Mouse (Mus musculus) megakaryocyte, adult 5-6 weeks (primary cell): ENCODE measurements around the gene Olfr774. TPM values are rescaled to one million over a fixed set of nuclear protein-coding genes. Genes with fewer than 3 reads are reported as not detected.
"Not testable (repeated sequence)": the region's sequence is repeated elsewhere in the genome, so short reads cannot be mapped to it uniquely, and the experiment has no call there.

Experiments
- ATAC-seq: 2 replicates; pipeline ENCODE4 v1.8.0; 2016; ENCODE audit warnings: mild to moderate bottlenecking, inconsistent platforms; ENCODE audit not compliant: poor library complexity, severe bottlenecking
- total RNA-seq, 2 experiments: library from RNA; stranded (forward) in 1 of 2; stranded (reverse) in 1 of 2; fragments of 153-499, 151-499 nt in 1 of 2; fragments of 221-1000, 200-1000 nt in 1 of 2; gene quantifications; 2 replicates each; pipeline versions ENCODE4 v1.2.3 to v1.2.4; 2015 to 2017

The Olfr774 gene
- total RNA-seq (2015) (not detected in 2 replicates), total RNA-seq (2017) (not detected in 2 replicates)

DNA sequence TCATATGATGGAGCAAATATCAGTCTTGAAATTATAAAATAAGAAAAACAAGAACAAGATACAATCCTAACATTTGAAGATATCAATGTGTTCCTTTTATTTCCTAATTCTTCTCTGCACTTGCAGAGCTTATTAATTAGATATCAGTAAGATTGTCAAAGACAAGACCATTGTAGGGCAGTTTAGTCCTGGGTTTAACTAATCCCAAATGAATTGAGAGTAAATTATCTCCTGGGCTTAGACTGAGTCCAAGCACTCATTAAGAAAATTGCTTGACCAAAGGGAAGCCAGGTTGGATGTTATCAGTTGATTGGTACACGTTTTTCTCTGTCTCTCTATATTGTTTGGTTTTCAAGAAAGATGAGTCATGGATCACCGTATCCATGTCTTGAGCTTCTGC, at the start of gene Olfr774:
Gene Olfr774 (plus strand): TSS at position 301 of the 400 bp plus-strand sequence.
- no peak for ATAC-seq

DNA sequence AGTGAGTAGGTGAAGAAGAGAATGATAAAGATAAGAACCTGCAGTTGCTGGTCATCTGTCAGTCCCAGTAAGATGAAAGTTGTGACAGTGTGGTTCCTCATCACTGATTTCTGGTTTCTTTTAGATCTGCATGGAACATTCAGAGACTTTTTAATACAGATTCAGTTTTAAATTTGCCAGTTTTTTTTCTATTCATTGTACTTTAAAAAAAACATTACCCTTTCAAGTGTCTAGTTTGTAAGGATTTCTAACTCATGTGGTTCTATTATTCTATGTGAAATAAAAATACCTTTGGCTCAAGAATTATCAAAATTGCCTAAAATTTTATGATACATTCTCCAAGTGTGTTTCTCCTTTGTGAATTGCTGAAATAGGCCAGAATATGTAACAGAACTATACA, 48.7 kb upstream of the Olfr774 start, which contains the start of gene Olfr773:
Gene Olfr773 (minus strand): TSS at position 101 of the 400 bp plus-strand sequence.
- ATAC-seq: not testable (repeated sequence)

DNA sequence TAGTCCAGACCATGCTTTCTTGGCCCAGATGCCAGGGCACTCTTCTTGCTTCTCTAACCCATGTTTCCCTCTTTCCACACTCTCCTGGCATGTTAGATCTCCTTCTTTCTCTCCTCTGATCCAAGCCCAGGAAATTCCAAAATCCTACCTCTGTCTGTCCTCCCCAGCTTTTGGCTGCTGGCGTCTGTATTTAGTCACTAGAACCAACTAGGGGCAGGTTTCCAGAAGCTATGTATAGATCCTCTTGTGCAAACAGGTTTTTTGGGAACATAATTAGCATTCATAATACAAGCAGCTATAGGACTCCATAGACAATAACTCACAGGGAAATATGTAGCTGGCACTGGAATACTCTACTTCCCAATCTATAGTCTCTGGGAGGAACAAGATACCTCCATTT, 5.3 kb upstream of the Olfr774 start:
- no peak for ATAC-seq

DNA sequence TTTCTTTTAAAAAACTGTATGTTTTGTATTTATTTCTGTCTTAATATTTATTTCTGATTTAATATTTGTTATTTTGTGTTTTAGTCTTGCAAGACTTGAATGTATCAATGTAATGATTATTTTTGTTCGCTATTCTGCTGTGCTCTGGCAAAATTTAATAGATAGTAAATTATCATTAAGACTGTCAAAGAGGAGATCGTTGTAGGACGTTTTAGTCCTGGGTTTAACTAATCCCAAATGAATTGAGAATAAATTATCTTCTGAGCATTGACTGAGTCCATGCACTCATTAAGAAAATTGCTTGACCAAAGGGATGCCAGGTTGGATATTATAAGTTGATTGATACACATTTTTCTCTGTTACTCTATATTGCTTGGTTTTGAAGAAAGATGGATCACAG, 12.1 kb downstream of the Olfr774 start, which contains the start of gene Olfr775:
Gene Olfr775 (plus strand): TSS at position 301 of the 400 bp plus-strand sequence.
- no peak for ATAC-seq

DNA sequence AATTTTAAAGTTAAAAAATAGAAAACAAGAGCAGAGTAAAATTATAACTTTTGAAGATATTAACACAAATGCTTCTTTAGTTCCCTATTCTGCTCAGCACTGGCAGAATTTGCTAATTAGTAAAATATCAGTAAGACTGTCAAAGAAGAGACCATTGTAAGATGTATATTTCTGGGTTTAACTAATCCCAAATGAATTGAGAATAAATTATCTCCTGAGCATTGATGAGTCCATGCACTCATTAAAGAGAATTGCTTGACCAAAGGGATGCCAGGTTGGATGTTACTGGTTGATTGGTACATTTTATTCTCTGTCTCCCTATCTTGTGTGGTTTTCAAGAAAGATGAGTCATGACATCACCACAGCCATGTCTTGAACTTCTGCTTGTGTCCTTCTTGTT, 22.8 kb downstream of the Olfr774 start, which contains the start of gene Olfr776:
Gene Olfr776 (plus strand): TSS at position 301 of the 400 bp plus-strand sequence.
- ATAC-seq: no peak

DNA sequence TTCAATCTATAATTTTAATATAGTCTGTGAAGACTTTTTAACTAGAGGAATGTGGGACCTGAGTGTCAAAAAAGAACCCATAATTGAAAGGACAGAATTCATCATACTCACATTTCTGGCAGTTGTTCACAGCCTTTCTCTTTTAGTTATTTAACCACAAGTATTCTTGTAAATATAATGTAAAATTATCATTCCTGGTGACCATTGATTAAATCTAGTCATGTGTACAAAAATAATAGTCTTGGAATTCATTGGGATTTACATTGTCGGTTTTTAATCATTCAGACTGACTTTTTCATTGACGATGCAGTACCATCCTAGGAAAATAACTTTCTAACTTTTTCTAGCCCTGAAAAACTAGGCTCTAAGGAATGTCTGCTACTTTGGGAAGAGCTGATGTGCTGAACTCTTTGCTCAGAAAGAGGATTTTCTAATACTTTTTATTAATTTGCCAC, 35.1 kb downstream of the Olfr774 start, which contains the start of gene Olfr777:
Gene Olfr777 (minus strand): TSS at position 405 of the 455 bp plus-strand sequence.
- no peak for ATAC-seq

Other genes starting within 250 kb of the Olfr774 start
- not detected in 2 replicates for gene Olfr9, start 246.8 kb upstream of the Olfr774 start, total RNA-seq (2015)
- gene Olfr9, start 246.8 kb upstream of the Olfr774 start, total RNA-seq (2017): not detected in 2 replicates
- gene Olfr763, start 225.4 kb upstream of the Olfr774 start, total RNA-seq (2015): not detected in 2 replicates
- not detected in 2 replicates for gene Olfr763, start 225.4 kb upstream of the Olfr774 start, total RNA-seq (2017)
- not detected in 2 replicates for gene Olfr764-ps1, start 196.3 kb upstream of the Olfr774 start, total RNA-seq (2015)
- gene Olfr764-ps1, start 196.3 kb upstream of the Olfr774 start, total RNA-seq (2017): not detected in 2 replicates
- not detected in 2 replicates for gene Olfr765, start 186.2 kb upstream of the Olfr774 start, total RNA-seq (2015)
- gene Olfr765, start 186.2 kb upstream of the Olfr774 start, total RNA-seq (2017): not detected in 2 replicates
- gene Olfr766-ps1, start 167.2 kb upstream of the Olfr774 start, total RNA-seq (2015): not detected in 2 replicates
- gene Olfr766-ps1, start 167.2 kb upstream of the Olfr774 start, total RNA-seq (2017): not detected in 2 replicates
- gene Olfr767, start 153.3 kb upstream of the Olfr774 start, total RNA-seq (2015): not detected in 2 replicates
- not detected in 2 replicates for gene Olfr767, start 153.3 kb upstream of the Olfr774 start, total RNA-seq (2017)
- not detected in 2 replicates for gene Olfr768, start 136.8 kb upstream of the Olfr774 start, total RNA-seq (2015)
- gene Olfr768, start 136.8 kb upstream of the Olfr774 start, total RNA-seq (2017): not detected in 2 replicates
- not detected in 2 replicates for gene Olfr769, start 118.3 kb upstream of the Olfr774 start, total RNA-seq (2015)
- gene Olfr769, start 118.3 kb upstream of the Olfr774 start, total RNA-seq (2017): not detected in 2 replicates
- not detected in 2 replicates for gene Olfr770, start 97.2 kb upstream of the Olfr774 start, total RNA-seq (2015)
- gene Olfr770, start 97.2 kb upstream of the Olfr774 start, total RNA-seq (2017): not detected in 2 replicates
- not detected in 2 replicates for gene Olfr771, start 71.5 kb upstream of the Olfr774 start, total RNA-seq (2015)
- gene Olfr771, start 71.5 kb upstream of the Olfr774 start, total RNA-seq (2017): not detected in 2 replicates
- gene Olfr772, start 58.3 kb upstream of the Olfr774 start, total RNA-seq (2015): not detected in 2 replicates
- gene Olfr772, start 58.3 kb upstream of the Olfr774 start, total RNA-seq (2017): not detected in 2 replicates
- not detected in 2 replicates for gene Olfr773, start 48.8 kb upstream of the Olfr774 start, total RNA-seq (2015)
- not detected in 2 replicates for gene Olfr773, start 48.8 kb upstream of the Olfr774 start, total RNA-seq (2017)
- not detected in 2 replicates for gene Olfr775, start 12.2 kb downstream of the Olfr774 start, total RNA-seq (2015)
- gene Olfr775, start 12.2 kb downstream of the Olfr774 start, total RNA-seq (2017): not detected in 2 replicates
- gene Olfr776, start 22.9 kb downstream of the Olfr774 start, total RNA-seq (2015): not detected in 2 replicates
- gene Olfr776, start 22.9 kb downstream of the Olfr774 start, total RNA-seq (2017): not detected in 2 replicates
- gene Olfr777, start 35.3 kb downstream of the Olfr774 start, total RNA-seq (2015): not detected in 2 replicates
- not detected in 2 replicates for gene Olfr777, start 35.3 kb downstream of the Olfr774 start, total RNA-seq (2017)
- gene Olfr780, start 81.9 kb downstream of the Olfr774 start, total RNA-seq (2015): not detected in 2 replicates
- gene Olfr780, start 81.9 kb downstream of the Olfr774 start, total RNA-seq (2017): not detected in 2 replicates
- gene Olfr781, start 92.7 kb downstream of the Olfr774 start, total RNA-seq (2015): not detected in 2 replicates
- not detected in 2 replicates for gene Olfr781, start 92.7 kb downstream of the Olfr774 start, total RNA-seq (2017)
- not detected in 2 replicates for gene Olfr782, start 112.6 kb downstream of the Olfr774 start, total RNA-seq (2015)
- gene Olfr782, start 112.6 kb downstream of the Olfr774 start, total RNA-seq (2017): not detected in 2 replicates
- 0.11 and 0.14 TPM in 2 replicates for gene Olfr784, start 147.9 kb downstream of the Olfr774 start, total RNA-seq (2015)
- 0.15 and 0.16 TPM in 2 replicates for gene Olfr784, start 147.9 kb downstream of the Olfr774 start, total RNA-seq (2017)
- gene Olfr785, start 169.2 kb downstream of the Olfr774 start, total RNA-seq (2015): not detected in 2 replicates
- gene Olfr785, start 169.2 kb downstream of the Olfr774 start, total RNA-seq (2017): not detected in 2 replicates
- not detected in 2 replicates for gene Olfr786, start 191.1 kb downstream of the Olfr774 start, total RNA-seq (2015)
- gene Olfr786, start 191.1 kb downstream of the Olfr774 start, total RNA-seq (2017): not detected in 2 replicates
- gene Olfr787, start 225.7 kb downstream of the Olfr774 start, total RNA-seq (2015): not detected in 2 replicates
- not detected in 2 replicates for gene Olfr787, start 225.7 kb downstream of the Olfr774 start, total RNA-seq (2017)
- not detected in 2 replicates for gene Olfr788, start 234.8 kb downstream of the Olfr774 start, total RNA-seq (2015)
- not detected in 2 replicates for gene Olfr788, start 234.8 kb downstream of the Olfr774 start, total RNA-seq (2017)
- not detected in 2 replicates for gene Olfr789, start 248.5 kb downstream of the Olfr774 start, total RNA-seq (2015)
- not detected in 2 replicates for gene Olfr789, start 248.5 kb downstream of the Olfr774 start, total RNA-seq (2017)